Mouse (Mus musculus) right cerebral cortex, postnatal 10 days (tissue): ENCODE data around the gene Rgl3.

ENCODE experiments used
- DNase-seq, 2 experiments: peaks; one replicate each; pipeline ENCODE4 v3.0.0; 2021; ENCODE audit warnings: low spot score in 2 of 2

Rgl3 gene

GRCm38 (mm10) chr9:21983911-21984310 lies 5.3 kb downstream of the Rgl3 start:
- DNase-seq, result no peak

GRCm38 (mm10) chr9:21978398-21979128 lies 10.7 kb downstream of the Rgl3 start:
- no peak for DNase-seq

GRCm38 (mm10) chr9:21977972-21978371 lies 11.3 kb downstream of the Rgl3 start:
- no peak for DNase-seq

GRCm38 (mm10) chr9:21977331-21977730 lies 11.9 kb downstream of the Rgl3 start:
- DNase-seq, result no peak

GRCm38 (mm10) chr9:21976626-21977175 lies 12.5 kb downstream of the Rgl3 start:
- DNase-seq, result no peak

GRCm38 (mm10) chr9:21969304-21969703 lies 19.9 kb downstream of the Rgl3 start:
- DNase-seq, result no peak

GRCm38 (mm10) chr9:21968883-21969282 lies 20.4 kb downstream of the Rgl3 start:
- DNase-seq, result no peak

- DNase-seq, result peak in 1 of 2 experiments; percentile 65
Observed at GRCm38 (mm10) chr9:21963417-21963816, 25.8 kb downstream of the Rgl3 start, which contains the start of gene Epor. Epor (minus strand) TSS chr9:21963506.

- DNase-seq, result peak; percentile 83 to 86
Observed at GRCm38 (mm10) chr9:21962416-21963059, 26.7 kb downstream of the Rgl3 start.

- DNase-seq, result no peak
Observed at GRCm38 (mm10) chr9:21962010-21962409, 27.2 kb downstream of the Rgl3 start.

- DNase-seq, result no peak
Observed at GRCm38 (mm10) chr9:21961366-21961980, 27.8 kb downstream of the Rgl3 start.

- no peak for DNase-seq
Observed at GRCm38 (mm10) chr9:21960558-21961208, 28.6 kb downstream of the Rgl3 start.

GRCm38 (mm10) chr9:21960135-21960534 lies 29.1 kb downstream of the Rgl3 start:
- DNase-seq, result no peak

GRCm38 (mm10) chr9:21959244-21959643 lies 30.0 kb downstream of the Rgl3 start:
- DNase-seq, result no peak

- DNase-seq, result no peak
Observed at GRCm38 (mm10) chr9:21958372-21958771, 30.9 kb downstream of the Rgl3 start.

GRCm38 (mm10) chr9:21955570-21956281 lies 33.5 kb downstream of the Rgl3 start, which contains the start of gene Swsap1:
Swsap1 (plus strand) TSS chr9:21955755.
- DNase-seq, result peak; percentile 99

GRCm38 (mm10) chr9:21955225-21955569 lies 34.0 kb downstream of the Rgl3 start:
- DNase-seq, result no peak

GRCm38 (mm10) chr9:21954635-21955034 lies 34.6 kb downstream of the Rgl3 start:
- DNase-seq, result no peak

GRCm38 (mm10) chr9:21953600-21953999 lies 35.6 kb downstream of the Rgl3 start:
- DNase-seq, result peak; percentile 83 to 93

GRCm38 (mm10) chr9:21951977-21952376 lies 37.3 kb downstream of the Rgl3 start:
- peak in 1 of 2 experiments; percentile 37 for DNase-seq

GRCm38 (mm10) chr9:21950322-21950721 lies 38.9 kb downstream of the Rgl3 start:
- DNase-seq, result peak in 1 of 2 experiments; percentile 42
